Comparison of ENCODE assay signal across 11 mouse cellular contexts in the genomic region with DNA sequence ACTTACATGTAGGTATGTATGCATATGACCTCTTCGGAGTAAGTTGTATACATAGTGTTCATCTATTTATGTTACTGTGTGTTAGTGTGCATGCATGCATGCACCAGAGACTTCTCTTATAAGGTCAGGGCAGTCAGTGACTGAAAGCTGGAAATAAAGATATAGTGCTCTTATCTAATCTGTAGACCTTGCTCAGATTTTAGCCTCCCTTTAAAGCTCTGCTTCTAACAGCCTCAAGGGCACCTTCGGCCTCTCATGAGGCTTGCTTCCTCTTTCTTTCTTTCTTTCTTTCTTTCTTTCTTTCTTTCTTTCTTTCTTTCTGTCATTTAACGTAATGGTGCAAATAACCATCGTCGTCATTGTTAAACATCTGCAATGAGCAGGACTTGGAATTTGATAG. TPM values are rescaled to one million over a fixed set of nuclear protein-coding genes. Genes with fewer than 3 reads are reported as not detected.
DNase-seq lines count a peak whose midpoint lies in the region; ATAC-seq and TF ChIP-seq lines count a peak whose summit lies in the region.
"Had no signal": no experiment of that assay in that cellular context is flagged by ENCODE, and none has a peak within 500 bp of the region (broad histone marks: within the 10 kb centered on the region; RNA-seq: fewer than 3 reads in every experiment).

No protein-coding gene starts in this region.

- peaks cover 18% of the 10 kb centered on the region for H3K36me3 ChIP-seq in hindbrain, embryonic 10.5 days
- H3K36me3 ChIP-seq in hindbrain, embryonic 12.5 days = peaks cover 3% of the 10 kb centered on the region
- peaks cover 18% of the 10 kb centered on the region for H3K36me3 ChIP-seq in embryonic facial prominence, embryonic 10.5 days (replicated peaks)
- no peaks in the 10 kb centered on the region for H3K36me3 ChIP-seq in myocyte (ENCODE audit: control insufficient read depth, insufficient read depth)

- H3K4me1 ChIP-seq in hindbrain, embryonic 10.5 days (replicated peaks) = peaks cover 34% of the 10 kb centered on the region
- peaks cover 25% of the 10 kb centered on the region for H3K4me1 ChIP-seq in hindbrain, embryonic 12.5 days
- H3K4me1 ChIP-seq in embryonic facial prominence, embryonic 10.5 days = peaks cover 31% of the 10 kb centered on the region

- H3K9ac ChIP-seq in hindbrain, embryonic 12.5 days = no peak overlapping the region

- peaks cover 37% of the 10 kb centered on the region for H3K79me2 ChIP-seq in myocyte (ENCODE audit: control insufficient read depth, insufficient read depth)

- no peak overlapping the region for H3ac ChIP-seq in myocyte (ENCODE audit: control insufficient read depth, insufficient read length)

- no peak overlapping the region; the same call in 1 of the 2 replicates for H3K4me2 ChIP-seq in hindbrain, embryonic 12.5 days (replicated peaks)
- H3K4me2 ChIP-seq in myocyte (ENCODE audit: low read depth) = no peak overlapping the region

- H3K9me3 ChIP-seq in hindbrain, embryonic 10.5 days = no peaks in the 10 kb centered on the region
- H3K9me3 ChIP-seq in hindbrain, embryonic 12.5 days (replicated peaks) = no peaks in the 10 kb centered on the region
- no peaks in the 10 kb centered on the region for H3K9me3 ChIP-seq in embryonic facial prominence, embryonic 10.5 days

- no peak for DNase-seq in hindbrain, embryonic 10.5 days (ENCODE audit: low spot score)
- peak; percentile 28 for DNase-seq in A20 (ENCODE audit: low read depth, low spot score)
- DNase-seq in embryonic facial prominence, embryonic 10.5 days (ENCODE audit: low spot score) = no peak
- DNase-seq in ovary, postnatal 10 days (ENCODE audit: low spot score) = no peak
- no peak for DNase-seq in left cerebral cortex, postnatal 10 days (ENCODE audit: extremely low spot score in 1 of 2, low spot score in 2 of 2)
- DNase-seq: thymus, postnatal 36 days had no signal

- ATAC-seq in hindbrain, embryonic 12.5 days (ENCODE audit: low FRiP score) = no peak

- WGBS in hindbrain, embryonic 10.5 days = 83% methylated on average over 5 of the region's 5 CpGs
- 78% methylated on average over 5 of the region's 5 CpGs for WGBS in hindbrain, embryonic 12.5 days
- 83% methylated on average over 5 of the region's 5 CpGs for WGBS in embryonic facial prominence, embryonic 10.5 days

- no peak overlapping the region for H3K4me3 ChIP-seq in hindbrain, embryonic 10.5 days
- no peak overlapping the region for H3K4me3 ChIP-seq in hindbrain, embryonic 12.5 days
- peak overlapping the region; percentile 75; the same call in 1 of the 2 replicates for H3K4me3 ChIP-seq in embryonic facial prominence, embryonic 10.5 days
- peak overlapping the region; percentile 84 for H3K4me3 ChIP-seq in myocyte

- H3K27me3 ChIP-seq in hindbrain, embryonic 10.5 days (ENCODE audit: insufficient read depth, poor library complexity, severe bottlenecking) = no peaks in the 10 kb centered on the region
- H3K27me3 ChIP-seq in hindbrain, embryonic 12.5 days = no peaks in the 10 kb centered on the region
- no peaks in the 10 kb centered on the region for H3K27me3 ChIP-seq in embryonic facial prominence, embryonic 10.5 days (replicated peaks; ENCODE audit: low read depth, poor library complexity, severe bottlenecking)
- H3K27me3 ChIP-seq in myocyte (ENCODE audit: control insufficient read depth, insufficient read depth, insufficient read length) = peaks cover 7% of the 10 kb centered on the region

- peak overlapping the region; percentile 90; the same call in 1 of the 2 replicates for H3K27ac ChIP-seq in hindbrain, embryonic 10.5 days
- H3K27ac ChIP-seq in hindbrain, embryonic 12.5 days = no peak overlapping the region
- no peak overlapping the region for H3K27ac ChIP-seq in embryonic facial prominence, embryonic 10.5 days (replicated peaks)

- intact Hi-C loops in left cerebral cortex, postnatal 10 days (cut with DNase I) = no loop called here

- TF ChIP-seq POLR2A in myocyte (IDR thresholded peaks at IDR 0.05; ENCODE audit: insufficient read length, low read depth) = no peak

TF ChIP-seq in myocyte, 11 proteins besides CTCF, POLR2A, EP300 and RAD21:
- TF ChIP-seq POLR2AphosphoS2 (IDR thresholded peaks at IDR 0.05; ENCODE audit: insufficient read length, low read depth) = no peak
- TF ChIP-seq REST (IDR thresholded peaks at IDR 0.05; ENCODE audit: insufficient read depth, insufficient read length) = no peak

RNA-seq across cellular contexts. Expression of a gene that starts 1.1 kb away (rescaled TPM):
- polyA plus RNA-seq in hindbrain, embryonic 10.5 days (2016; fragmentation: Nextera tagmentation; extraction: Ambion mirVana) = 53.4 and 54.5 TPM in 2 replicates
- 59.0 and 60.9 TPM in 2 replicates for polyA plus RNA-seq in hindbrain, embryonic 12.5 days (2016; fragmentation: Nextera tagmentation; extraction: Ambion mirVana)
- polyA plus RNA-seq in embryonic facial prominence, embryonic 10.5 days (2016; fragmentation: Nextera tagmentation; extraction: Ambion mirVana) = 56.0 and 56.8 TPM in 2 replicates
- polyA plus RNA-seq in myocyte (2012; fragmentation: generic; extraction: Trizol) = 89.7 TPM
- total RNA-seq in left cerebral cortex, postnatal 10 days (2021) = 100 to 1,000 TPM; 130 to 133 TPM

RNA-seq across cellular contexts. Expression of a gene that starts 4.6 kb away (rescaled TPM):
- 2.5 and 3.8 TPM in 2 replicates for polyA plus RNA-seq in hindbrain, embryonic 10.5 days (2016; fragmentation: Nextera tagmentation; extraction: Ambion mirVana)
- polyA plus RNA-seq in hindbrain, embryonic 12.5 days (2016; fragmentation: Nextera tagmentation; extraction: Ambion mirVana) = 3.6 and 4.0 TPM in 2 replicates
- 1.9 and 2.8 TPM in 2 replicates for polyA plus RNA-seq in embryonic facial prominence, embryonic 10.5 days (2016; fragmentation: Nextera tagmentation; extraction: Ambion mirVana)
- polyA plus RNA-seq in myocyte (2012; fragmentation: generic; extraction: Trizol) = 0.07 TPM
- 1 to 10 TPM; 1.1 to 1.4 TPM for total RNA-seq in left cerebral cortex, postnatal 10 days (2021)
- total RNA-seq: gastrocnemius, postnatal 4 days had no signal
- polyA plus RNA-seq: inflammation-experienced regulatory T-cells, adult 6 months had no signal

RNA-seq across cellular contexts. Expression of a gene that starts 55.9 kb away (rescaled TPM):
- polyA plus RNA-seq in hindbrain, embryonic 10.5 days (2016; fragmentation: Nextera tagmentation; extraction: Ambion mirVana) = 2.6 and 14.6 TPM in 2 replicates
- 1.1 and 1.7 TPM in 2 replicates for polyA plus RNA-seq in hindbrain, embryonic 12.5 days (2016; fragmentation: Nextera tagmentation; extraction: Ambion mirVana)
- 5.4 and 23.9 TPM in 2 replicates for polyA plus RNA-seq in embryonic facial prominence, embryonic 10.5 days (2016; fragmentation: Nextera tagmentation; extraction: Ambion mirVana)
- not detected for polyA plus RNA-seq in myocyte (2012; fragmentation: generic; extraction: Trizol)
- total RNA-seq in left cerebral cortex, postnatal 10 days (2021) = not detected
- total RNA-seq: gastrocnemius, postnatal 4 days had no signal
- polyA plus RNA-seq: forebrain, embryonic 16.5 days; inflammation-experienced regulatory T-cells, adult 6 months had no signal

Comparison
In these comparisons a context has a peak if more than half of its experiments do, and no peak if none do; other contexts are left out.
1. H3K4me3 ChIP-seq: peak in embryonic facial prominence, embryonic 10.5 days (single experiment) and myocyte (single experiment); none in hindbrain, embryonic 10.5 days (single experiment) and hindbrain, embryonic 12.5 days (single experiment).